Comparison of ENCODE assay signal across 15 mouse cellular contexts in the genomic region with DNA sequence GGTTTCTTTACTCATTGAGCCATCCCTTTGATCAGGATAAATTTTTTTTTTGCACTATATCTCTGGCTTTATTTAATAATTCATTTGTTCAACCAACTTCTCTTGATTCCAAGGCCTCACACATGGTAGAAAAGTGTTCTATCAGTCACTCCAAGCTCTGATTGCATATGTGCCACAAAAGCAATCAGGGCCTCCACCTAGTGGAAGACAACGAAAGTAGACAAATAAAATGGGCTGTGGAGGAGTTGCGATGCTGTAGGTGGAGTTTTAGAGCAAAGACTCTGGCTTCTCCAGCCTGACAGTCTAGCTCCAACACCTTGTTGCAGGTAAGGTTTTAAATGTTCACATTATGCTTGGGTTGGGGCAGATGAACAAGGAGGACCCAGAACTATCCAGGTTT. TPM values are rescaled to one million over a fixed set of nuclear protein-coding genes. Genes with fewer than 3 reads are reported as not detected.
"Had no signal": no experiment of that assay in that cellular context is flagged by ENCODE, and none has a peak within 500 bp of the region (broad histone marks: within the 10 kb centered on the region; RNA-seq: fewer than 3 reads in every experiment).

No protein-coding gene starts in this region.

- H3K9ac ChIP-seq: liver, embryonic 15.5 days; lung, embryonic 14.5 days; midbrain, embryonic 12.5 days; neural tube, embryonic 15.5 days had no signal

- H3K27ac ChIP-seq: left cerebral cortex, adult 2 months; limb, embryonic 10.5 days; liver, embryonic 15.5 days; midbrain, embryonic 12.5 days; neural tube, embryonic 15.5 days had no signal

- H3K4me3 ChIP-seq: left cerebral cortex, adult 2 months; limb, embryonic 10.5 days; liver, embryonic 15.5 days; midbrain, embryonic 12.5 days; myocyte; neural tube, embryonic 15.5 days had no signal

- DNase-seq: kidney, adult 8-10 months; kidney, postnatal 14 days; lung, embryonic 14.5 days; lung, postnatal 14 days; thymus, adult 18-20 months; thymus, postnatal 14 days had no signal

- H3K27me3 ChIP-seq: liver, embryonic 15.5 days; midbrain, embryonic 12.5 days; neural tube, embryonic 15.5 days had no signal

- H3K4me2 ChIP-seq: liver, embryonic 11.5 days; liver, embryonic 15.5 days; lung, embryonic 14.5 days; midbrain, embryonic 12.5 days; neural tube, embryonic 15.5 days had no signal

- ATAC-seq: inflammation-experienced regulatory T-cells, adult 6 months had no signal

- H3K36me3 ChIP-seq: limb, embryonic 10.5 days; liver, embryonic 15.5 days; midbrain, embryonic 12.5 days; neural tube, embryonic 15.5 days had no signal

- H3K9me3 ChIP-seq: limb, embryonic 10.5 days; liver, embryonic 15.5 days; midbrain, embryonic 12.5 days; neural tube, embryonic 15.5 days had no signal

- H3K4me1 ChIP-seq: liver, embryonic 15.5 days; midbrain, embryonic 12.5 days; neural tube, embryonic 15.5 days had no signal

RNA-seq across cellular contexts. Expression of gene Veph1, which starts 44.1 kb away (rescaled TPM):
- total RNA-seq: left cerebral cortex, adult 2 months; megakaryocyte-erythroid progenitor cell, adult 5-6 weeks had no signal
- polyA plus RNA-seq: inflammation-experienced regulatory T-cells, adult 6 months; myocyte had no signal
